Mouse (Mus musculus) CH12.LX (cell line): Measurements from ENCODE around the gene Pde4dip. TPM values are rescaled to one million over a fixed set of nuclear protein-coding genes. Genes with fewer than 3 reads are reported as not detected.

Experiments used
- DNase-seq: peaks from one replicate; pipeline ENCODE4 v3.0.0-alpha.2; 2013; ENCODE audit errors: extremely low read depth
- H3K27ac ChIP-seq: 2 replicates; pipeline ENCODE4 v1.5.1; 2012; ENCODE audit warnings: low read depth, mild to moderate bottlenecking, control low read depth, moderate library complexity; ENCODE audit not compliant: insufficient read depth
- H3K27me3 ChIP-seq: replicated peaks from 2 replicates; pipeline ENCODE3; 2012; ENCODE audit warnings: inconsistent platforms
- H3K36me3 ChIP-seq, 2 experiments: replicated peaks in 1 of 2; 2 replicates each; pipeline versions ENCODE3 to v1.6.1; 2012; ENCODE audit warnings: inconsistent platforms in 1 of 2, low read length in 1 of 2, mild to moderate bottlenecking in 1 of 2, mixed read lengths in 1 of 2, moderate library complexity in 1 of 2; ENCODE audit not compliant: control insufficient read depth in 1 of 2, insufficient read depth in 1 of 2
- H3K4me1 ChIP-seq, 2 experiments: 2 replicates each; pipeline ENCODE4 v1.6.1; 2012; ENCODE audit warnings: inconsistent platforms in 1 of 2, moderate library complexity in 1 of 2; ENCODE audit not compliant: insufficient read depth in 2 of 2, control insufficient read depth in 1 of 2
- H3K4me2 ChIP-seq: 2 replicates; pipeline ENCODE4 v1.6.1; 2012; ENCODE audit warnings: low read depth, mild to moderate bottlenecking, control low read depth; ENCODE audit not compliant: poor library complexity, insufficient read depth, severe bottlenecking
- H3K4me3 ChIP-seq, 3 experiments: fragments of 150-350 bp in 1 of 3; sonication (generic) in 1 of 3; replicated peaks in 1 of 3; 2 replicates each; pipeline versions ENCODE3 to v1.5.1; 2011 to 2012; ENCODE audit warnings: low read depth in 2 of 3, low read length in 2 of 3, mild to moderate bottlenecking in 2 of 3, moderate library complexity in 2 of 3, control low read depth in 1 of 3, improper control_type of control experiment in 1 of 3, inconsistent platforms in 1 of 3, mixed read lengths in 1 of 3; ENCODE audit not compliant: poor library complexity in 1 of 3
- H3K79me2 ChIP-seq: replicated peaks from 2 replicates; pipeline ENCODE4 v1.6.1; 2012; ENCODE audit warnings: mild to moderate bottlenecking, moderate library complexity; ENCODE audit not compliant: control insufficient read depth, poor library complexity, insufficient read depth, severe bottlenecking; ENCODE audit errors: extremely low read depth
- H3K9ac ChIP-seq: 2 replicates; pipeline ENCODE4 v1.6.1; 2012; ENCODE audit warnings: low read depth, mild to moderate bottlenecking, control low read depth, moderate library complexity; ENCODE audit not compliant: insufficient read depth
- H3K9me3 ChIP-seq: replicated peaks from 2 replicates; pipeline ENCODE3; 2012; ENCODE audit warnings: low read length, inconsistent platforms, mixed read lengths
- CTCF ChIP-seq, 2 experiments: IDR thresholded peaks in 1 of 2; conservative IDR thresholded peaks in 1 of 2; 2 replicates each; pipeline ENCODE4 v1.5.1; 2011 to 2012; ENCODE audit warnings: low read depth in 2 of 2, low read length in 2 of 2, improper control_type of control experiment in 1 of 2, inconsistent platforms in 1 of 2, mild to moderate bottlenecking in 1 of 2, moderate library complexity in 1 of 2
- ETS1 ChIP-seq: conservative IDR thresholded peaks from 2 replicates; pipeline ENCODE4 v1.6.1; 2012; ENCODE audit warnings: low read depth, mild to moderate bottlenecking, inconsistent platforms, low read length, improper control_type of control experiment, moderate library complexity
- MYC ChIP-seq: IDR thresholded peaks from 2 replicates; pipeline ENCODE4 v1.6.1; 2011; ENCODE audit warnings: low read depth, mild to moderate bottlenecking, improper control_type of control experiment, low read length
- PAX5 ChIP-seq: IDR thresholded peaks from 2 replicates; pipeline ENCODE4 v1.6.1; 2012; ENCODE audit warnings: low read length, inconsistent platforms, mixed read lengths
- POLR2A ChIP-seq: IDR thresholded peaks from 2 replicates; pipeline ENCODE4 v1.6.1; 2011; ENCODE audit warnings: low read depth, mild to moderate bottlenecking, improper control_type of control experiment, low read length
- RAD21 ChIP-seq: IDR thresholded peaks from 2 replicates; pipeline ENCODE4 v1.6.1; 2011; ENCODE audit warnings: low read depth, mild to moderate bottlenecking, low read length, improper control_type of control experiment, moderate library complexity
- SMC3 ChIP-seq: IDR thresholded peaks from 2 replicates; pipeline ENCODE4 v1.6.1; 2011; ENCODE audit warnings: low read depth, low read length, improper control_type of control experiment
- TBP ChIP-seq: conservative IDR thresholded peaks from 2 replicates; pipeline ENCODE4 v1.6.1; 2011; ENCODE audit warnings: low read depth, low read length, improper control_type of control experiment
- ZMIZ1 ChIP-seq: IDR thresholded peaks from 2 replicates; pipeline ENCODE4 v1.6.1; 2012; ENCODE audit warnings: low read depth, mild to moderate bottlenecking, inconsistent platforms, low read length, improper control_type of control experiment
- ZNF384 ChIP-seq: IDR thresholded peaks from 2 replicates; pipeline ENCODE4 v1.6.1; 2012; ENCODE audit warnings: low read depth, low read length, improper control_type of control experiment, inconsistent platforms
- dilution Hi-C: fragments of 300-500 bp; cut with MboI; formaldehyde crosslinking; loops from 2 replicates; pipeline ENCODE4 v1.14.3; 2020; ENCODE audit warnings: low sequenced_read_pairs; ENCODE audit not compliant: extremely low pct_unique_long_range_greater_than_20kb, extremely low pct_ligation_motif_present
- in situ Hi-C: fragments of 300-500 bp; cut with MboI; formaldehyde crosslinking; loops from 3 replicates; pipeline ENCODE4 v1.14.3; 2019; ENCODE audit warnings: low sequenced_read_pairs, low pct_ligation_motif_present, low pct_unique_long_range_greater_than_20kb, mixed read lengths
- polyA plus RNA-seq: library from polyadenylated mRNA; unstranded; fragments of >175 nt; gene quantifications from 2 replicates; pipeline ENCODE4 v1.2.1, GENCODE M21; 2012; ENCODE audit warnings: low read depth; ENCODE audit not compliant: insufficient read length
- total RNA-seq, 2 experiments: library from RNA; depleted of rRNA; stranded (reverse); fragments of 300-350 nt in 1 of 2; fragments of >200 nt in 1 of 2; gene quantifications; 2 replicates each; pipeline ENCODE4 v1.2.3; 2012 to 2014

Pde4dip gene
- total and polyA plus RNA-seq, 3 experiments: 12.4 to 21.7 (median 15.2) TPM

DNA sequence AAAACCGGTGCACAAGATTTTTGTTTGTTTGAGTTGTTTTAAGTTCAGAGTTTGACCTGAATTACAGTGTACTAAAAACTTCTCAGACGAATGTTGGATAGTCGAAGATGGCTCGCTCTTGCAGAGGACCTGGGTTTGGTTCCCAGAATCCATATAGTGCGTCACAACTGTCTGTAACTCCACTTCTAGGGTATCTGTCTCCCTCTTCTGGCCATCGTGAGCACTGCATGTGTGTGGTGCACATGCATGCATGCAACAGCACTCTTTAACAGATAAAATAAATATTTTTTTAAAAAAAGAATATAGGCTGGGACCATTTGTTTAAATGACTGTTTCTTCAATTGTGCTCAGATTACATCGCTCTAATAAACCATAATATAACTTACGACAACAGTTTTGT, 233.6 kb downstream of the Pde4dip start:
- Histone ChIP-seq H3K27ac (no peak overlapping the region), H3K4me3 (no peak overlapping the region), H3K79me2 (no peaks in the 10 kb centered on the region), H3K4me2 (no peak overlapping the region), H3K9ac (no peak overlapping the region), H3K4me1 (peaks cover 0 to 18% of the 10 kb centered on the region in 2 experiments; a peak in 2 of 4 replicates), H3K36me3 (no peaks in the 10 kb centered on the region), H3K27me3 (peaks cover 9% of the 10 kb centered on the region), H3K9me3 (peaks cover 7% of the 10 kb centered on the region)
- peak; percentile 32 for DNase-seq
- dilution Hi-C loops (no loop called here), in situ Hi-C loops (no loop called here)
- TF ChIP-seq SMC3: peak; percentile 17; the same call in 1 of the 2 replicates
- TF ChIP-seq ETS1: no peak
- peak; percentile 31 to 57; a peak in 3 of 4 replicates for TF ChIP-seq CTCF (conservative IDR thresholded peaks at IDR 0.05 in 1 of 2, IDR thresholded peaks at IDR 0.05 in 1 of 2; ENCODE audit: low read depth in 2 of 2, low read length in 2 of 2)
- no peak for TF ChIP-seq MYC
- peak; percentile 42 for TF ChIP-seq RAD21

GRCm38 (mm10) chr3:97653781-97654180, 234.7 kb downstream of the Pde4dip start:
- Histone ChIP-seq H3K4me2 (no peak overlapping the region), H3K79me2 (no peaks in the 10 kb centered on the region), H3K9ac (no peak overlapping the region), H3K9me3 (peaks cover 7% of the 10 kb centered on the region), H3K36me3 (no peaks in the 10 kb centered on the region), H3K4me3 (no peak overlapping the region), H3K27ac (no peak overlapping the region), H3K27me3 (peaks cover 7% of the 10 kb centered on the region), H3K4me1 (peaks cover 0 to 8% of the 10 kb centered on the region in 2 experiments; a peak in 2 of 4 replicates)
- no peak for TF ChIP-seq RAD21
- TF ChIP-seq ETS1: no peak
- dilution Hi-C loops (no loop called here), in situ Hi-C loops (no loop called here)
- no peak for DNase-seq

GRCm38 (mm10) chr3:97651604-97652003, 236.9 kb downstream of the Pde4dip start:
- Histone ChIP-seq H3K27me3 (peaks cover 6% of the 10 kb centered on the region), H3K4me2 (no peak overlapping the region), H3K27ac (no peak overlapping the region), H3K9ac (no peak overlapping the region), H3K4me3 (no peak overlapping the region), H3K9me3 (peaks cover 7% of the 10 kb centered on the region), H3K79me2 (no peaks in the 10 kb centered on the region), H3K36me3 (no peaks in the 10 kb centered on the region), H3K4me1 (no peaks in the 10 kb centered on the region)
- DNase-seq: no peak
- dilution Hi-C loops (no loop called here), in situ Hi-C loops (no loop called here)
- TF ChIP-seq ZNF384: no peak
- no peak for TF ChIP-seq ZMIZ1
- no peak for TF ChIP-seq ETS1
- no peak for TF ChIP-seq POLR2A
- TF ChIP-seq TBP: no peak
- no peak for TF ChIP-seq PAX5
